Mouse (Mus musculus) CH12F3 (cell line): Measurements from ENCODE around the gene Zfp709.
"Not testable (repeated sequence)": the region's sequence is repeated elsewhere in the genome, so short reads cannot be mapped to it uniquely, and the experiment has no call there.

Experiments used
- in situ Hi-C: fragments of 300-500 bp; cut with MboI; formaldehyde crosslinking; loops from 2 replicates; pipeline ENCODE4 v1.14.3; 2020; ENCODE audit warnings: low sequenced_read_pairs

Gene Zfp709

DNA sequence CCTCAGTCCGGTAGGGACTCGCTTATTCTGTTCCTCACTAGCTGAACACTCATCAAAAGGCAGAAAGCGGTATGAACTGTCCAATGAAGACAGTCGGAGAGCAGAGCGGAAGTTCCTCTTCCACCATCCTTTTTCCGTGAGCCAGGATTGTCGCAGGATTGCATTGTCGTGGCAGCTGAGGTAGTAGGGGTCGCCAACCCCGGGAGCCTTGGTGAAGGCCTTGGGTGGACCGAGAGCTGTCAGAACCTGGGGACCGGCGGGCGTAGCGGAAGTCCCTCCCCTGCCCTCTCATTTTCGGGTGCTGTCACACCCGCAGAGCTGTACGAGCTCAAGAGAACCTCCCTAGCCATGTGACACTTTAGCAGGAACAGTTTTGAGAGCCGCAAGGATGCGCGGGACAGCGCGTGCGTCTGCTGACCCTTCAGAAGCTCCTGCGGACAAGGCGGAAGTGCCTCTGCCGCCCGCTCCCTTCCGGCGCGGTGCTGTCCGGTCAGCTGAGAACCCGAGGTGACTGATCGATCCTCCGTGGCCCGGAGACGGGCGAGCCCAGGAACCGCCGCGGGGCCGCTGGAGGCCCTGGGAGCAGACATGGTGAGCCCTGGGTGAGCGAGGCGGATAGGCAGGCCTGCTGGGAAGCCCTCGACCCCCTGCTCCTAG is at the start of gene Zfp709:
TSS of gene Zfp709 (plus strand) at position 402 of the 657 bp plus-strand sequence.
- in situ Hi-C loops, result no loop called here

DNA sequence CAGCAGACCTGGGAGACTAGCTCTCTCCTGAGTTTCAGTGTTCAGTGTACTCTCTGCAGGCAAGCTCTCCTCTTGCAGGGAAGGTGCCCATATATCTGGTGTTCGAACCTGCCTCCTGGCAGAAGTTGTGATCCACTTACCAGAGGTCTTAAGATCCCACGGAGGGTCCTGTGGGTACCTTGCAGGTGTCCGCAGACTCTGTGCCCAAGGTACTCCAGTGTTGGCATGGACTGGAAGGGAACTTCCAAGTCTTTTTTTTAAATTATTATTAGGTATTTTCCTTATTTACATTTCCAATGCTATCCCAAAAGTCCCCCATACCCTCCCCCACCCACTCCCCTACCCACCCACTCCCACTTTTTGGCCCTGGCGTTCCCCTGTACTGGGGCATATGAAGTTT is 43.6 kb upstream of the Zfp709 start:
- in situ Hi-C loops, result not testable (repeated sequence)

- in situ Hi-C loops, result not testable (repeated sequence)
Observed at GRCm38 (mm10) chr8:71841201-71841817, 40.5 kb upstream of the Zfp709 start.

DNA sequence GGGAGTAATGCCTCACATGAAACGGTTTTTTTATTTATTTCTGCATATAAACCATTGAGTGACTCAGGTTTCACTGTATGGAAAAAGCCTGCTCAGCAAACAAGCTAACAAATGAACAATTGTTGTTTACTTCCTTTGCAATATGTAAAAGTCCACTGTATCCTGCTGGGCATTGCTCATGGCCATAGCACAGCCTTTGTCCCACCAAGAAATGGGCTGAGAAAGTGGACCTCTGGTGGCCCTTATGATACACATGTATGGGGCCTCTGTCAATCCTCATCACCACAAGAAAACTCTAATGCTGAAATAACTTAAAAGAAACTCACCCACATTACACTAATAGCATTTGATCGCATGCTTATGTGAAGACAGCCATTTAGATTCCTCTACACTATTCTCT is 39.3 kb upstream of the Zfp709 start:
- in situ Hi-C loops, result not testable (repeated sequence)

DNA sequence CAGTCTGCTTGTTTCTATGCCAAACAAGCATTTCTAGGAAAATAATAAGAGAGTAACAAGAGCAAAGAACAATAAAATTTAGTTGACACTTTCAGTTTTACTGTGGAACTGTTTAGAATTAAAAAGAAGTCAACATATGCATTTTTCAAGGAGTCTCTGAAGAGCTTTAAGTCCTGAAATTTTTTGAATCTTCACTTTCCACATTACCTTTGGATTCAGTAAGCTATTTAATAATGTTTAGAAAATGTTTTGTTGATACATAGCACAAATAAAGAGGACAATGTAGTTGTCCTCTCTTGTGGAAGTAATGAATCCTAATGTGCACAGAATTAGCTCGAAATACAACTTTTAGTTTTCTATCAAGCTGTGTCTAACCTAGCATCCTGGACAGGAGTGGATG is 37.4 kb upstream of the Zfp709 start:
- in situ Hi-C loops, result not testable (repeated sequence)

DNA sequence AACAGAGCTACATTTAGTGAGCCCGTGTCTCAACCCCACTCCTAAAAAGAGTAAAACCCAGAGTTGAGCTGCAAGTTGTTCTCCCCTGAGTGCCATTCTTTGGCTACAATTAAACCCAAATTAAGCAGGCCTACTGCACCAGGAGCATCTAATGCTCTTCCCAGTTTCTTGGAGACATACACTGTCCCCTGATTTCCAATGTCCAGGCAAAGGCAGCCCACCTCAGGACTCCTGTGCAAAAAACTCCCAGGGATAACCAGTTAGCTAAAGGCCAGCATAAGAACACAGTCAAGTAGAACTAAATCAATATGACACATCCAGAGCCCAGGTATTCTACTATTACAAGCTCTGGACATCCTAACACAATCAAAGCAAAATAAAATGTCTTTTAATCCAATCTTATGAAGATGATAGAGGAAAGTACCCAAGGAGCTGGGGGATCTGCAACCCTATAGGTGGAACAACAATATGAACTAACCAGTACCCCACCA is 35.8 kb upstream of the Zfp709 start:
- in situ Hi-C loops, result not testable (repeated sequence)

GRCm38 (mm10) chr8:71846745-71847144 is 35.1 kb upstream of the Zfp709 start:
- in situ Hi-C loops, result not testable (repeated sequence)

- in situ Hi-C loops, result not testable (repeated sequence)
Observed at GRCm38 (mm10) chr8:71851014-71851413, 30.8 kb upstream of the Zfp709 start.

GRCm38 (mm10) chr8:71853360-71853759 is 28.5 kb upstream of the Zfp709 start:
- in situ Hi-C loops, result not testable (repeated sequence)

DNA sequence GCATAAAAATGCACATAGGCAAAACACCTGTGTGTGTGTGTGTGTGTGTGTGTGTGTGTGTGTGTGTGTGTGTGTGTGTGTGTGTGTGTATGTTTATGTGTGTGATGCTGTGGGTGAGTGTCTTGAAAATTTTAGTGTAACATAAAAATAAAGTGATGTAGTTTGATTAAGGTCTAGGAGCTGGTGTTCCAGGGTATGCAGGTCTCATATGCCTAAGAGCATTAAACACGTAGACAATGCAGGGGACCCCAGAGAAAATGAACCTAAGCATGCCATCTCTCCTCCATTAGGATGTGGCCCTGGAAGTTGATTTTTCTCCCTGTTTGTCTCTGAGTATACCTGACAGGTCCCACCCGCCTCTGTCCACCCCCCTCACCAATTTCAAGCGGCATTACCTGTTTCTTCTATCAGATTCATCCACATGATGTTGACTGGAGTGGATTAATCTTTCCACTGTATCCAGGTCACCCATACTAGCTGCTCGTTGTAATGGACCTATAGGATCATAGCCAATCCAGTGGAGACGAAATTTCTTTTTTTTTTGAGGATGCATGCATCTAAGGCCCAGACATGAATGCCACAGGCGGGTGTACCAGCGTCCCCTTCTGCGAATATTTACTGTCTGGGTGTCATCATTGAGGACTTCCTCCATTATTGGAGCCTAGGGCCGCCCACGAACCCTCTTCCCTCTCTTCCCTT is 25.0 kb upstream of the Zfp709 start:
- in situ Hi-C loops, result not testable (repeated sequence)

DNA sequence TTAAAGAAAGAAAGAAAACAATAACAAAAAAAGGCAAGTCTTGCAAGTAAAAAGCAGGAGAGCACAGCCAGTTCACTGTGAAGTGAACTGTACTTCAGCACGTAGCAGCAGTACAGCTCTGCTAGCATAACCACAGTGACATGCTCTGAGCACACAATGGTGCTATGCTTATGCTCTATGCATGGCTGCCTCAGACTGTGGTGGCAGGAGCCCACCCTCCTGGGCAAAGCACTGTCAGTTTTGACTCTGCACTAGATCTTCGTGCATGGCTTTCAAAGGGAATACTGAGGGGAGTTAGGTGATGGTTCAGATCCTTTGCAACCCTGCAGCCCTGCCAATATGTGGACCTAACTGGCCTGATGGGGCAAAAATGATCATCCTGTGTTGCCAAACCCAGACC is 24.5 kb upstream of the Zfp709 start:
- in situ Hi-C loops, result not testable (repeated sequence)

- in situ Hi-C loops, result not testable (repeated sequence)
Observed at GRCm38 (mm10) chr8:71861551-71861950, 20.3 kb upstream of the Zfp709 start.

DNA sequence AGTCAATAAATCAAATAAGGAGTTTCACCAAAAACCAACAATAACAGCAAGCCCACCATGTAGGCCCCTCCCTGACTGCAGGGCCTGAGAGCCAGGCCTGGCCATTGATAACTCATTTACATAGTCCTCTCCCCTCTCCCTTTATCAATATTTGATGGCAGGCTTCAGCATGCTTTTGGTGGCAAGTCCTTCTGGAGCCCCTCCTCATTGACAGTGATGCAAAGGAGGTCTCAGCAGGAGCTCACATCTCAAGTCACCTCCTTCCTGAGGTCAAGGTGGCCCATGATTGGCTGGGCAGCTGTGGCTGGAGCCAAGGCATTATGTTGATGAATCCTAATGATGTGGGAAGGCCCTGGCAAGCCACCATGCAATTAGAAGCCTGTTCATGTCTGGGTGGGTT is 19.8 kb upstream of the Zfp709 start:
- in situ Hi-C loops, result not testable (repeated sequence)

- in situ Hi-C loops, result not testable (repeated sequence)
Observed at GRCm38 (mm10) chr8:71900666-71901065, 18.8 kb downstream of the Zfp709 start.

- in situ Hi-C loops, result not testable (repeated sequence)
Observed at GRCm38 (mm10) chr8:71903084-71903483, 21.3 kb downstream of the Zfp709 start.

DNA sequence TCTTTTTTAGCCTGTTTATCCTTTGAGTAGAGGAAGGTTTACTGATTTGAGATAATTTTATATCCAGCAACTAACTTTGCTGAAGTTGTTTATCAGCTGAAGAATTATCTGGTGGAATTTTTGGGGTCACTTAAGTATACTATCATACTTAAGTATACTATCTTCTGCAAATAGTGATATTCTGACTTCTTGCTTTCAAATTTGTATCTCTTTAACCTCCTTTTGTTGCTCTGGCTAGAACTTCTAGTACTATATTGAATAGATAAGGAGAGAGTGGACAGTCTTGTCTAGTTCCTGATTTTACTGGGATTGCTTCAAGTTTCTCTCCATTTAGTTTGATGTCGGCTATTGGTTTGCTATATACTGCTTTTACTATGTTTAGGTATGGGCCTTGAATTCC is 25.0 kb downstream of the Zfp709 start:
- in situ Hi-C loops, result no loop called here

- in situ Hi-C loops, result no loop called here
Observed at GRCm38 (mm10) chr8:71907798-71908257, 26.0 kb downstream of the Zfp709 start.

GRCm38 (mm10) chr8:71908309-71909261 is 26.8 kb downstream of the Zfp709 start, which contains the start of the genes Zfp882 and Zfp617:
Gene Zfp882, plus strand, starts transcription at chr8:71908608.
Gene Zfp617, plus strand, starts transcription at chr8:71908635.
- in situ Hi-C loops, result no loop called here

DNA sequence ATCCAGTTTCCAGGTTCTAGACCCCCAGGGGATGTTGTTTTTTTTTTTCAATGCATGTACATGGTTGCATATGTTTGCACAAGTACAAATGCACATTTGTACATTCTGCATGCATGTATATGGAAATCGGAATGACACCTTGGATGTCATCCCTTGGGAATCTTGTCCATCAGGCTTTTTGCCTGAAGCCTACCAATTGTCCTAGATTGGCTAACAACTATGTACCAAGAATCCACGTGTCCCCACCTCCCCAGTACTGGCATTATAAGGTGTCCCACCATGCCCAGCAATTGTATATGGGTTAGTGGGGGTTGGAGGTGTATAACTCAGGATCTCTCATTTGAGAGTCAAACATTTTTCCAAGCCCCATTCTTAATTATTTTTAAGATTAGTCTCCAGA is 30.5 kb downstream of the Zfp709 start:
- in situ Hi-C loops, result no loop called here

- in situ Hi-C loops, result no loop called here
Observed at GRCm38 (mm10) chr8:71922567-71923401, 41.0 kb downstream of the Zfp709 start.
